In the genomic region with DNA sequence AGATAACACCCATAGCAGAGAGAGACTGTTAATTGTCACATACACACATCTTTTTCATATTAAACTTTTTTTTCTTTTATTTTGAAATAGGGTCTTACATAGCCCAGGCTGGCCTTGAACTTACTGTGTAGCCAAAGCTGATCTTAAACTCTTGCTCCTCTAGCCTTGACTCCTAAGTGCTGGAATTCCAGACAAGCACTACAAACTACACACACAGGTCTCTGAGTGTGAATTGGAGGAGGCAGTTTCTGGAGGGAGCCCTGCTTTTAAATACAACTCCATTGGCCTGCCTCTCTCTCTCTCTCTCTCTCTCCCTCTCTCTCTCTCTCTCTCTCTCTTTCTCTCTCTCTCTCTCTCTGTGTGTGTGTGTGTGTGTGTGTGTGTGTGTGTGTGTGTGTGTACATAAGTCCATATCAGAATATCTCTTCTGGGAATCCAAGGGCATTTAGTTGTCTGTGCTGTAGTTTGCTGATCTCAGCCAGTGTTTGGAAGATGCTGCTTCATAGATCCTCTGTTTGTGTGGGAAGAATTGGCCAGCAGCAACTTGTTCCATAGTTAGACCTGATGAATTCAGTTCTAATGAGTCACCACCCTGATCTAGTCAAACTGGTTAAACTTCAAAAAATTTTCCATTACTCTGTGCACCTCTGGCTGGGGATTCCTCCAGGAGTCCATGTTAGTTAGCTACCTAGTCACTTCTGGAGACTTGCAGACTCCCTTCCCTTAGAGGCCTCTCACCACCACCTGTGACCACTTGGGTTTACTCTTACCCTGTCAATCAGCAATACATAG, we compare ENCODE assay signal across 19 mouse cellular contexts. TPM values are rescaled to one million over a fixed set of nuclear protein-coding genes. Genes with fewer than 3 reads are reported as not detected.
A peak's percentile ranks its signal among the peaks of the same experiment; 100 is the strongest.
DNase-seq lines count a peak whose midpoint lies in the region; ATAC-seq and TF ChIP-seq lines count a peak whose summit lies in the region.
"Had no signal": no experiment of that assay in that cellular context is flagged by ENCODE, and none has a peak within 500 bp of the region (broad histone marks: within the 10 kb centered on the region; RNA-seq: fewer than 3 reads in every experiment).

No protein-coding gene starts in this region.

- no peak for DNase-seq in heart, postnatal 0 days (ENCODE audit: low spot score)
- no peak for DNase-seq in heart, postnatal 10 days
- peak; percentile 67 for DNase-seq in lung, postnatal 0 days (ENCODE audit: low spot score)
- DNase-seq in lung, postnatal 10 days = no peak
- DNase-seq in NIH3T3 (ENCODE audit: low read depth) = peak; percentile 82
- no peak for DNase-seq in embryo, embryonic 10.5 days (ENCODE audit: low spot score)
- no peak for DNase-seq in thymus, postnatal 36 days
- DNase-seq: adrenal gland, postnatal 25 days; cerebellum, adult 11-12 months; gastrocnemius, postnatal 14 days; heart, postnatal 4 days; lung, postnatal 4 days; right cerebral cortex, postnatal 14 days; thymus, adult 2 months had no signal

- no peak for TF ChIP-seq CTCF in heart, postnatal 0 days (IDR thresholded peaks at IDR 0.05; ENCODE audit: low read depth)
- TF ChIP-seq CTCF in lung, postnatal 0 days (IDR thresholded peaks at IDR 0.05) = no peak
- TF ChIP-seq CTCF in small intestine, adult 2 months (IDR thresholded peaks at IDR 0.05; ENCODE audit: extremely low read depth, insufficient read length, insufficient replicate concordance, low read depth, low read length) = no peak

- no peak overlapping the region for H3K4me3 ChIP-seq in heart, postnatal 0 days (ENCODE audit: low read depth, low read length)
- H3K4me3 ChIP-seq in lung, postnatal 0 days (ENCODE audit: low read depth, low read length) = no peak overlapping the region
- H3K4me3 ChIP-seq in small intestine, adult 2 months (ENCODE audit: low read depth, low read length) = no peak overlapping the region

- peak overlapping the region; percentile 92 for H3K27ac ChIP-seq in heart, postnatal 0 days (ENCODE audit: low read depth)
- H3K27ac ChIP-seq in lung, postnatal 0 days (ENCODE audit: low read length) = no peak overlapping the region
- peak overlapping the region; percentile 80 for H3K27ac ChIP-seq in small intestine, adult 2 months (ENCODE audit: insufficient read depth, low read depth, low read length)
- H3K27ac ChIP-seq: forebrain, embryonic 15.5 days; midbrain, embryonic 15.5 days had no signal

- H3K9ac ChIP-seq in heart, postnatal 0 days (replicated peaks; ENCODE audit: low read depth, low read length) = no peak overlapping the region
- H3K9ac ChIP-seq in lung, postnatal 0 days (replicated peaks; ENCODE audit: low read depth) = no peak overlapping the region
- H3K9ac ChIP-seq: midbrain, embryonic 15.5 days had no signal

- no peak overlapping the region for H3K4me2 ChIP-seq in heart, postnatal 0 days (ENCODE audit: low read depth, low read length)
- no peak overlapping the region for H3K4me2 ChIP-seq in lung, postnatal 0 days (replicated peaks; ENCODE audit: low read depth, low read length)

- H3K27me3 ChIP-seq in heart, postnatal 0 days (ENCODE audit: control insufficient read depth, insufficient read depth, low read length) = no peaks in the 10 kb centered on the region
- H3K27me3 ChIP-seq in lung, postnatal 0 days (replicated peaks; ENCODE audit: insufficient read depth, low read length) = no peaks in the 10 kb centered on the region
- H3K27me3 ChIP-seq in small intestine, adult 2 months (ENCODE audit: control insufficient read depth, insufficient read depth, low read length) = no peaks in the 10 kb centered on the region

- TF ChIP-seq POLR2A in small intestine, adult 2 months (IDR thresholded peaks at IDR 0.05; ENCODE audit: low read depth, low read length) = no peak

- no peaks in the 10 kb centered on the region for H3K9me3 ChIP-seq in heart, postnatal 0 days (replicated peaks; ENCODE audit: control insufficient read depth, low read length)
- no peaks in the 10 kb centered on the region for H3K9me3 ChIP-seq in lung, postnatal 0 days (ENCODE audit: low read length)
- H3K9me3 ChIP-seq: forebrain, embryonic 15.5 days; liver, embryonic 12.5 days; midbrain, embryonic 15.5 days; neural tube, embryonic 15.5 days had no signal

- no peaks in the 10 kb centered on the region for H3K36me3 ChIP-seq in heart, postnatal 0 days (replicated peaks; ENCODE audit: control insufficient read depth, insufficient read depth, low read length)
- no peaks in the 10 kb centered on the region for H3K36me3 ChIP-seq in lung, postnatal 0 days (ENCODE audit: insufficient read depth, low read length)
- no peaks in the 10 kb centered on the region for H3K36me3 ChIP-seq in small intestine, adult 2 months (ENCODE audit: control insufficient read depth, insufficient read depth, low read length)
- H3K36me3 ChIP-seq: forebrain, embryonic 15.5 days; liver, embryonic 12.5 days; midbrain, embryonic 15.5 days; neural tube, embryonic 15.5 days had no signal

- intact Hi-C loops in heart, postnatal 10 days (cut with DNase I) = no loop called here

- peaks cover 8% of the 10 kb centered on the region; the same call in 1 of the 2 replicates for H3K4me1 ChIP-seq in heart, postnatal 0 days (ENCODE audit: control insufficient read depth, insufficient read depth)
- no peaks in the 10 kb centered on the region for H3K4me1 ChIP-seq in lung, postnatal 0 days (ENCODE audit: insufficient read depth, low read depth, low read length)
- 0 out of 2 replicates have a peak, but pooled peaks cover 2% of the 10 kb centered on the region for H3K4me1 ChIP-seq in small intestine, adult 2 months (ENCODE audit: control insufficient read depth, insufficient read depth, insufficient read length, low read length)

- ATAC-seq in heart, postnatal 0 days (ENCODE audit: insufficient read depth, low read depth) = no peak
- no peak for ATAC-seq in lung, postnatal 0 days
- ATAC-seq: forebrain, embryonic 15.5 days; midbrain, embryonic 15.5 days had no signal

- TF ChIP-seq EP300 in heart, postnatal 0 days (IDR thresholded peaks at IDR 0.05; ENCODE audit: low read depth) = no peak
- no peak for TF ChIP-seq EP300 in lung, postnatal 0 days (IDR thresholded peaks at IDR 0.05)

RNA-seq across cellular contexts. Expression of a gene that starts 1.9 kb away (rescaled TPM):
- 6.0 and 21.6 TPM in 2 replicates for total RNA-seq in heart, postnatal 0 days (2014; rRNA removed; ENCODE audit: low replicate concordance)
- polyA plus RNA-seq in heart, postnatal 0 days (2015; fragmentation: Nextera tagmentation; extraction: Ambion mirVana) = 0.14 and 0.25 TPM in 2 replicates
- total RNA-seq in heart, postnatal 10 days (2021) = 1 to 10 TPM; 3.9 to 4.5 TPM
- 0.35 and 0.50 TPM in 2 replicates for polyA plus RNA-seq in lung, postnatal 0 days (2015; fragmentation: Nextera tagmentation; extraction: Ambion mirVana)
- 17.1 and 19.8 TPM in 2 replicates for polyA plus RNA-seq in small intestine, adult 2 months (2012; rRNA removed)

RNA-seq across cellular contexts. Expression of a gene that starts 8.8 kb away (rescaled TPM):
- total RNA-seq in heart, postnatal 0 days (2014; rRNA removed; ENCODE audit: low replicate concordance) = not detected in 2 replicates
- polyA plus RNA-seq in heart, postnatal 0 days (2015; fragmentation: Nextera tagmentation; extraction: Ambion mirVana) = not detected in 2 replicates
- not detected for total RNA-seq in heart, postnatal 10 days (2021)
- polyA plus RNA-seq in lung, postnatal 0 days (2015; fragmentation: Nextera tagmentation; extraction: Ambion mirVana) = not detected in 2 replicates
- polyA plus RNA-seq in small intestine, adult 2 months (2012; rRNA removed) = not detected in 2 replicates
- total RNA-seq: adrenal gland, postnatal 25 days; gastrocnemius, postnatal 14 days; heart, postnatal 4 days had no signal
- polyA plus RNA-seq: forebrain, embryonic 15.5 days; midbrain, embryonic 15.5 days; neural tube, embryonic 15.5 days; thymus, adult 2 months had no signal

RNA-seq across cellular contexts. Expression of a gene that starts 11.1 kb away (rescaled TPM):
- total RNA-seq in heart, postnatal 0 days (2014; rRNA removed; ENCODE audit: low replicate concordance) = 8.2 and 10.2 TPM in 2 replicates
- polyA plus RNA-seq in heart, postnatal 0 days (2015; fragmentation: Nextera tagmentation; extraction: Ambion mirVana) = 2.5 and 2.8 TPM in 2 replicates
- 1 to 10 TPM; 2.6 TPM for total RNA-seq in heart, postnatal 10 days (2021)
- 8.2 and 11.9 TPM in 2 replicates for polyA plus RNA-seq in lung, postnatal 0 days (2015; fragmentation: Nextera tagmentation; extraction: Ambion mirVana)
- 8.9 and 9.3 TPM in 2 replicates for polyA plus RNA-seq in small intestine, adult 2 months (2012; rRNA removed)

RNA-seq across cellular contexts. Expression of a gene that starts 11.6 kb away (rescaled TPM):
- 3.3 and 5.1 TPM in 2 replicates for total RNA-seq in heart, postnatal 0 days (2014; rRNA removed; ENCODE audit: low replicate concordance)
- 1.6 and 1.8 TPM in 2 replicates for polyA plus RNA-seq in heart, postnatal 0 days (2015; fragmentation: Nextera tagmentation; extraction: Ambion mirVana)
- total RNA-seq in heart, postnatal 10 days (2021) = 1 to 10 TPM; 4.0 to 4.1 TPM
- polyA plus RNA-seq in lung, postnatal 0 days (2015; fragmentation: Nextera tagmentation; extraction: Ambion mirVana) = 0.70 and 0.79 TPM in 2 replicates
- 0.06 and 0.14 TPM in 2 replicates for polyA plus RNA-seq in small intestine, adult 2 months (2012; rRNA removed)

RNA-seq across cellular contexts. Expression of a gene that starts 20.8 kb away (rescaled TPM):
- 23.1 and 43.3 TPM in 2 replicates for total RNA-seq in heart, postnatal 0 days (2014; rRNA removed; ENCODE audit: low replicate concordance)
- 63.5 and 64.2 TPM in 2 replicates for polyA plus RNA-seq in heart, postnatal 0 days (2015; fragmentation: Nextera tagmentation; extraction: Ambion mirVana)
- 10 to 100 TPM; 28.8 to 31.7 TPM for total RNA-seq in heart, postnatal 10 days (2021)
- 47.3 and 55.4 TPM in 2 replicates for polyA plus RNA-seq in lung, postnatal 0 days (2015; fragmentation: Nextera tagmentation; extraction: Ambion mirVana)
- 51.7 and 82.1 TPM in 2 replicates for polyA plus RNA-seq in small intestine, adult 2 months (2012; rRNA removed)

Comparison
In these comparisons a context has a peak if more than half of its experiments do, and no peak if none do; other contexts are left out.
1. DNase-seq: peak in lung, postnatal 0 days (single experiment) and NIH3T3 (single experiment); none in heart, postnatal 0 days (single experiment), heart, postnatal 10 days (0 of 2), lung, postnatal 10 days (single experiment), embryo, embryonic 10.5 days (single experiment) and thymus, postnatal 36 days (0 of 2).
2. RNA of a gene that starts 1.9 kb away (polyA plus RNA-seq): 17.1 to 19.8 TPM in small intestine, adult 2 months; 0.35 to 0.50 TPM in lung, postnatal 0 days and 0.14 to 0.25 TPM in heart, postnatal 0 days; every median in the first group is over 10 times any median in the second.